Mouse (Mus musculus): Measurements from ENCODE around the gene Slfnl1. TPM values are rescaled to one million over a fixed set of nuclear protein-coding genes. Genes with fewer than 3 reads are reported as not detected.

Gene Slfnl1
- polyA plus RNA-seq, 1 experiment from 2014 or later, result not detected

- H3K36me3 ChIP-seq (ENCODE audit: control insufficient read depth, insufficient read depth, low read length), result peaks cover 30% of the 10 kb centered on the region
- WGBS (ENCODE audit: insufficient replicate concordance), result 69% methylated on average over 4 of the region's 4 CpGs
These were observed 9.7 kb upstream of the Slfnl1 start for GRCm38 (mm10) chr4:120522351-120522750.

DNA sequence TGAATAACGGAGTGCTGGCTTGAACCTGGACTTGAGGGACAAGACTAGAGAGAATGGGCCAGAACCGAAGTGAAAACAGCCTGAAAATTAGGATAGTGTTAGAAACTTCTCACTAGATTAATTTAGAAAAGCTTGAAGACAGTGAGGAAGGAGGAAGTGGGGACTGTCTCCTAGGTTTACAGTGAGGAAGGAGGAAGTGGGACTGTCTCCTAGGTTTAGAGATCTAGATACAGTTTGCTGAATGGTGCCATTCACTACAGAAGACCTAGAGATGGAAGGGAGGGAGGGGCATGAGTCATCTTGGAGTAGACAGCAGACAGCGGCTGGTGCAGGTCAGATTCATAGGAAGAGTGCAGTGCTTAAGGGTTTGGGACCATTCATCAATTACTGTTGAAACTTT is 8.9 kb upstream of the Slfnl1 start:
- ATAC-seq (replicated peaks; ENCODE audit: insufficient number of reproducible peaks, low FRiP score, low TSS enrichment), result no peak
- WGBS (ENCODE audit: insufficient replicate concordance), result 79% methylated on average over 3 of the region's 3 CpGs

More at GRCm38 (mm10) chr4:120522351-120522750, 9.7 kb upstream of the Slfnl1 start:
- H3K4me1 ChIP-seq (ENCODE audit: control insufficient read depth, insufficient read depth, low read length), result no peaks in the 10 kb centered on the region
- no peaks in the 10 kb centered on the region for H3K27me3 ChIP-seq (ENCODE audit: control insufficient read depth, insufficient read depth, low read length)
- no peak overlapping the region for H3K9ac ChIP-seq (ENCODE audit: low read depth, low read length)
- no peak overlapping the region for H3K4me2 ChIP-seq
- H3K27ac ChIP-seq (ENCODE audit: low read depth, low read length), result no peak overlapping the region
- no peak for ATAC-seq (replicated peaks; ENCODE audit: insufficient number of reproducible peaks, low FRiP score, low TSS enrichment)
- H3K9me3 ChIP-seq (replicated peaks; ENCODE audit: control insufficient read depth, low read length), result no peaks in the 10 kb centered on the region
- H3K4me3 ChIP-seq (ENCODE audit: low read depth, low read length), result no peak overlapping the region

DNA sequence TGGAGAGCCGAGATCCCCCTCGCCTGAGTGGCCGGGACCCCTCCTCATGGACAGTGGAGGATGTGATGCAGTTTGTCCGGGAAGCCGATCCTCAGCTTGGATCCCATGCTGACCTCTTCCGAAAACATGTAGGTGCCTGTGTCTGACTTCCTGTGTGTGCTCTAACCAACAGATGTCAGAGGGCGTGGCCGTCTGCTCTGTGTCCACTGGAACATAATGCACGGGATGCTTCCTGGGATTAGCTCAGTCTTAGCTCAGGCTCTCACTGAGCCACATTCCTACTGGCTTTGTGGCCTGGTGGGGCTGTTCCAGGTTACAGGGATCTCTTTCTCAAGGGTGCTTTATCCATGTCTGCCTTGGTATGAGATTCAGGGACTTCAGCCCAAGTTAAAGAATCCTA is 3.9 kb upstream of the Slfnl1 start:
- no peak for ATAC-seq (replicated peaks; ENCODE audit: insufficient number of reproducible peaks, low FRiP score, low TSS enrichment)
- 85% methylated on average over 9 of the region's 9 CpGs for WGBS (ENCODE audit: insufficient replicate concordance)
- Histone ChIP-seq H3K27ac (ENCODE audit: low read depth, low read length) (no peak overlapping the region), H3K36me3 (ENCODE audit: control insufficient read depth, insufficient read depth, low read length) (peaks cover 37% of the 10 kb centered on the region), H3K4me2 (no peak overlapping the region), H3K9me3 (replicated peaks; ENCODE audit: control insufficient read depth, low read length) (no peaks in the 10 kb centered on the region), H3K4me3 (ENCODE audit: low read depth, low read length) (no peak overlapping the region), H3K4me1 (ENCODE audit: control insufficient read depth, insufficient read depth, low read length) (no peaks in the 10 kb centered on the region), H3K9ac (ENCODE audit: low read depth, low read length) (no peak overlapping the region), H3K27me3 (ENCODE audit: control insufficient read depth, insufficient read depth, low read length) (no peaks in the 10 kb centered on the region)

More for the DNA sequence above, 8.9 kb upstream of the Slfnl1 start:
- no peaks in the 10 kb centered on the region for H3K4me1 ChIP-seq (ENCODE audit: control insufficient read depth, insufficient read depth, low read length)
- no peaks in the 10 kb centered on the region for H3K27me3 ChIP-seq (ENCODE audit: control insufficient read depth, insufficient read depth, low read length)
- no peak overlapping the region for H3K9ac ChIP-seq (ENCODE audit: low read depth, low read length)
- H3K9me3 ChIP-seq (replicated peaks; ENCODE audit: control insufficient read depth, low read length), result no peaks in the 10 kb centered on the region
- no peak overlapping the region for H3K27ac ChIP-seq (ENCODE audit: low read depth, low read length)
- no peak overlapping the region for H3K4me3 ChIP-seq (ENCODE audit: low read depth, low read length)
- H3K4me2 ChIP-seq, result no peak overlapping the region
- peaks cover 24% of the 10 kb centered on the region for H3K36me3 ChIP-seq (ENCODE audit: control insufficient read depth, insufficient read depth, low read length)

DNA sequence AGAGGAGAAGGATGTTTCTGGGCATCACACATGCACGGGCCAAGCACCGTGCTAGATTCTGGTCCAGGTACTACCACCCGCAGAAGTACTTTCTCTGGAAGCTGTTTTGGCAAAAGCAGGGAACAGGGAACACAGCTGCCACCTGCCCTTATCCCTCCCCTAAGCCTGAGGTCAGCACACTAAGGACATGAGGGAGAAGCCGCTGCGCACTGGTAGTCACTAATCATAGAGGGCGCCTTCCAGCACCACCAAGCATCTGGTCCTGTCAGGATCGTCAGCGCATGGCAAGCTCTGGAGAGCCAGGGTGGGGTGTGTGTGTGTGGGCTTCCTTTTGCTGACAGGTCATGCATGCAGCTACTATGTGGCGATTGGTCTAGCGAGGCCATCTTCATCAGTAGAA is 6.6 kb downstream of the Slfnl1 start:
- no peak overlapping the region for H3K4me2 ChIP-seq
- WGBS (ENCODE audit: insufficient replicate concordance), result 96% methylated on average over 10 of the region's 10 CpGs
- no peaks in the 10 kb centered on the region for H3K27me3 ChIP-seq (ENCODE audit: control insufficient read depth, insufficient read depth, low read length)
- peaks cover 33% of the 10 kb centered on the region for H3K36me3 ChIP-seq (ENCODE audit: control insufficient read depth, insufficient read depth, low read length)
- H3K4me3 ChIP-seq (ENCODE audit: low read depth, low read length), result no peak overlapping the region
- ATAC-seq (replicated peaks; ENCODE audit: insufficient number of reproducible peaks, low FRiP score, low TSS enrichment), result no peak
- no peaks in the 10 kb centered on the region for H3K4me1 ChIP-seq (ENCODE audit: control insufficient read depth, insufficient read depth, low read length)
- H3K9me3 ChIP-seq (replicated peaks; ENCODE audit: control insufficient read depth, low read length), result no peaks in the 10 kb centered on the region
- H3K27ac ChIP-seq (ENCODE audit: low read depth, low read length), result no peak overlapping the region
- no peak overlapping the region for H3K9ac ChIP-seq (ENCODE audit: low read depth, low read length)

- WGBS (ENCODE audit: insufficient replicate concordance), result 81% methylated on average over 1 of the region's 1 CpGs
- no peak for ATAC-seq (replicated peaks; ENCODE audit: insufficient number of reproducible peaks, low FRiP score, low TSS enrichment)
- Histone ChIP-seq H3K9me3 (replicated peaks; ENCODE audit: control insufficient read depth, low read length) (no peaks in the 10 kb centered on the region), H3K4me1 (ENCODE audit: control insufficient read depth, insufficient read depth, low read length) (no peaks in the 10 kb centered on the region), H3K4me3 (ENCODE audit: low read depth, low read length) (no peak overlapping the region), H3K9ac (ENCODE audit: low read depth, low read length) (no peak overlapping the region), H3K27ac (ENCODE audit: low read depth, low read length) (no peak overlapping the region), H3K4me2 (no peak overlapping the region), H3K36me3 (ENCODE audit: control insufficient read depth, insufficient read depth, low read length) (peaks cover 31% of the 10 kb centered on the region), H3K27me3 (ENCODE audit: control insufficient read depth, insufficient read depth, low read length) (no peaks in the 10 kb centered on the region)
These were observed 12.9 kb downstream of the Slfnl1 start for GRCm38 (mm10) chr4:120544896-120545295.

DNA sequence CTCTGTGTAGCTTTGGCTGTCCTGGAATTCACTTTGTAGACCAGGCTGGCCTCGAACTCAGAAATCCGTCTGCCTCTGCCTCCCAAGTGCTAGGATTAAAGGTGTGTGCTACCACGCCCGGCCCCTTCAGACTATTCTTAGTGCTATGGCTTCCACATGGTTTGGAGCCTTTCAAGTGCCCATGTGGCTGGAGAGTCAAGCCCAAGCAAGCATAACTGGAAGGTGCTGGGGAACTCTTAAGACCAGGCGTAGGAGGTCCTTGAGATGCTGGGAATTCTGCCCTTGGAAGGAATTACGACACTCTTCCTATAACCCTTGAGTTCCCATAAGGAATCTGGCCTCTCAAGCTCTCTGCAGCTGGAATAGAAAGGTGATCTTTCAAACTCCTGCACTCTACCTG is 24.6 kb downstream of the Slfnl1 start:
- no peak overlapping the region for H3K27ac ChIP-seq (ENCODE audit: low read depth, low read length)
- WGBS (ENCODE audit: insufficient replicate concordance), result 90% methylated on average over 6 of the region's 6 CpGs
- ATAC-seq (replicated peaks; ENCODE audit: insufficient number of reproducible peaks, low FRiP score, low TSS enrichment), result no peak
- H3K4me1 ChIP-seq (ENCODE audit: control insufficient read depth, insufficient read depth, low read length), result no peaks in the 10 kb centered on the region
- H3K27me3 ChIP-seq (ENCODE audit: control insufficient read depth, insufficient read depth, low read length), result no peaks in the 10 kb centered on the region
- H3K36me3 ChIP-seq (ENCODE audit: control insufficient read depth, insufficient read depth, low read length), result peaks cover 33% of the 10 kb centered on the region
- H3K4me3 ChIP-seq (ENCODE audit: low read depth, low read length), result no peak overlapping the region
- H3K9ac ChIP-seq (ENCODE audit: low read depth, low read length), result no peak overlapping the region
- no peaks in the 10 kb centered on the region for H3K9me3 ChIP-seq (replicated peaks; ENCODE audit: control insufficient read depth, low read length)
- H3K4me2 ChIP-seq, result no peak overlapping the region

DNA sequence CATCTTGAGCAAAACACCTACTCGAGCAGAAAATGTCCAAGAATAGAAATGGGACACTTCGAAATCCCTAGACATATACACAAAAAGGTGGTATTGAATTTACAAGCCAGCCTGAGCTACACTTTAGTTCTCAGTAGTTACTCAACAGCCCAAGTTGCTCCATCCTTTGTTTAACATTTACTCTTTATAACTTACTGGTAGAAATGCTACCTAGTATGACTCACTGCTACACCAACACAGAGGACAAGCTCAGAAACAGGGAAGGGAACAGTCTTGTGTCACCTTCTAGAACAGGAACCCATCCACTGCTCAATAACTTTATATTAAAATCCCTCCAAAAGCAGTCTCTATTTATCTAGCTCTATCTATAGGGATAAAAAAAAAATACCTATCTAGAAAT is 33.7 kb downstream of the Slfnl1 start:
- ATAC-seq (replicated peaks; ENCODE audit: insufficient number of reproducible peaks, low FRiP score, low TSS enrichment), result no peak
- Histone ChIP-seq H3K36me3 (ENCODE audit: control insufficient read depth, insufficient read depth, low read length) (peaks cover 20% of the 10 kb centered on the region), H3K4me1 (ENCODE audit: control insufficient read depth, insufficient read depth, low read length) (peaks cover 15% of the 10 kb centered on the region), H3K27me3 (ENCODE audit: control insufficient read depth, insufficient read depth, low read length) (no peaks in the 10 kb centered on the region), H3K27ac (ENCODE audit: low read depth, low read length) (no peak overlapping the region), H3K4me2 (no peak overlapping the region), H3K9me3 (replicated peaks; ENCODE audit: control insufficient read depth, low read length) (no peaks in the 10 kb centered on the region), H3K9ac (ENCODE audit: low read depth, low read length) (no peak overlapping the region), H3K4me3 (ENCODE audit: low read depth, low read length) (no peak overlapping the region)
- WGBS (ENCODE audit: insufficient replicate concordance), result 84% methylated on average over 2 of the region's 2 CpGs

DNA sequence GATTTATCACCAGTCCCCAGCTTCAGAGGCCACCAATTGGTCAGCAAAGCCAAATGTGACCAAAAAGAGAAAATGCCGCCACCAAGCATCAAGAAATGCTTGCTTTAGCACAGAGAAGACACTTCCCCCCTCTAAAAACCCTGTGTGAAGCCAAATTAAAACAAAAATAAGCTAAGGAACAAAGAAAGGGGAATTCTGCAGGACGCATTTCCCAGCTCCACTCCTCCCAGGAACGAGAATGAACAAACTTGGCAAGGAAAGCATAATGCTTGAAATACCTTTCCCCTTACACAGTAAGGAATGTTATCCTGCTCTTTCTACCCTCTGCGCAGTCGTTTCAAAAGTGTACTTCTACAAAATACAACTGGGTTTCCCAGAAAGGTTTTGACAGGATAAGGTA is 36.0 kb downstream of the Slfnl1 start:
- Histone ChIP-seq H3K4me2 (peak overlapping the region; percentile 71), H3K36me3 (ENCODE audit: control insufficient read depth, insufficient read depth, low read length) (peaks cover 9% of the 10 kb centered on the region), H3K4me3 (ENCODE audit: low read depth, low read length) (peak overlapping the region; percentile 82; the same call in 1 of the 2 replicates), H3K9ac (ENCODE audit: low read depth, low read length) (peak overlapping the region; percentile 52; the same call in 1 of the 2 replicates), H3K9me3 (replicated peaks; ENCODE audit: control insufficient read depth, low read length) (no peaks in the 10 kb centered on the region), H3K4me1 (ENCODE audit: control insufficient read depth, insufficient read depth, low read length) (peaks cover 24% of the 10 kb centered on the region), H3K27me3 (ENCODE audit: control insufficient read depth, insufficient read depth, low read length) (no peaks in the 10 kb centered on the region), H3K27ac (ENCODE audit: low read depth, low read length) (peak overlapping the region; percentile 87)
- WGBS (ENCODE audit: insufficient replicate concordance), result 27% methylated on average over 5 of the region's 5 CpGs
- no peak for ATAC-seq (replicated peaks; ENCODE audit: insufficient number of reproducible peaks, low FRiP score, low TSS enrichment)

GRCm38 (mm10) chr4:120569025-120569424 is 37.0 kb downstream of the Slfnl1 start:
- Histone ChIP-seq H3K9me3 (replicated peaks; ENCODE audit: control insufficient read depth, low read length) (no peaks in the 10 kb centered on the region), H3K27me3 (ENCODE audit: control insufficient read depth, insufficient read depth, low read length) (no peaks in the 10 kb centered on the region), H3K36me3 (ENCODE audit: control insufficient read depth, insufficient read depth, low read length) (peaks cover 6% of the 10 kb centered on the region), H3K9ac (ENCODE audit: low read depth, low read length) (peak overlapping the region; percentile 65), H3K4me1 (ENCODE audit: control insufficient read depth, insufficient read depth, low read length) (peaks cover 24% of the 10 kb centered on the region), H3K27ac (ENCODE audit: low read depth, low read length) (no peak overlapping the region), H3K4me3 (ENCODE audit: low read depth, low read length) (peak overlapping the region; percentile 82), H3K4me2 (peak overlapping the region; percentile 71)
- no peak for ATAC-seq (replicated peaks; ENCODE audit: insufficient number of reproducible peaks, low FRiP score, low TSS enrichment)
- 11% methylated on average over 4 of the region's 4 CpGs for WGBS (ENCODE audit: insufficient replicate concordance)
